Mouse (Mus musculus): ENCODE data around the gene Nfil3. TPM values are rescaled to one million over a fixed set of nuclear protein-coding genes. Genes with fewer than 3 reads are reported as not detected.

The Nfil3 gene
- total and polyA plus RNA-seq, 3 experiments = 0.35 to 0.93 TPM; not detected in 1

DNA sequence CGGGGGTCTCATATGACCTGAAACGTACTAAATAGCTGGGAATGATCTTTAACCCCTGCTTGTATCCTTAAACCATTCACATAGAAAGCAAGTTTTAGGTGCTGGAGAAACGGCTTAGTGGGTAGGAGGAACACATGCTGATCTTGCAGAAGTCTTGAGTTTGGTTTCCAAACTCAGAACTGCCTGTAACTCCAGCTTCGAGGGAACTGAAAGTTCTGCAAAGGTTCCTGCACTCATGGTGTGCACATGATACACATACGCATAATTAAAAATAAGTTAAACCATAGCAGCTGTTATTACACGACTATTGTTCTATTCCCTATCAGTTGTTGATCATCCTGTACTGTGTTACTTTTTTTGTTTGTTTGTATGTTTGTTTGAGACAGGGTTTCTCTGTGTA lies 18.5 kb downstream of the Nfil3 start:
- no peaks in the 10 kb centered on the region for H3K4me1 ChIP-seq (ENCODE audit: control insufficient read depth in 1 of 2, insufficient read depth in 2 of 2, low read length in 2 of 2)
- H3K27me3 ChIP-seq (ENCODE audit: control insufficient read depth in 1 of 2, insufficient read depth in 2 of 2, low read length in 2 of 2) = no peaks in the 10 kb centered on the region
- H3K79me2 ChIP-seq (ENCODE audit: control insufficient read depth, insufficient read depth, low read length, poor library complexity) = no peaks in the 10 kb centered on the region
- H3K27ac ChIP-seq (ENCODE audit: control insufficient read depth, low read depth, low read length) = no peak overlapping the region
- H3K4me3 ChIP-seq (ENCODE audit: control insufficient read depth in 1 of 2, insufficient read depth in 1 of 2, low read depth in 2 of 2, low read length in 2 of 2) = no peak overlapping the region
- no peaks in the 10 kb centered on the region for H3K36me3 ChIP-seq (ENCODE audit: control insufficient read depth in 1 of 2, insufficient read depth in 2 of 2, low read length in 2 of 2)
- no peak for TF ChIP-seq POLR2AphosphoS2 (IDR thresholded peaks at IDR 0.05; ENCODE audit: low read length)
- H3K9me3 ChIP-seq (replicated peaks; ENCODE audit: insufficient read depth, low read length) = no peaks in the 10 kb centered on the region
- DNase-seq (ENCODE audit: low read depth, low spot score) = no peak
- no peak overlapping the region for H3K9ac ChIP-seq (ENCODE audit: control insufficient read depth, low read depth, low read length, poor library complexity, severe bottlenecking)

DNA sequence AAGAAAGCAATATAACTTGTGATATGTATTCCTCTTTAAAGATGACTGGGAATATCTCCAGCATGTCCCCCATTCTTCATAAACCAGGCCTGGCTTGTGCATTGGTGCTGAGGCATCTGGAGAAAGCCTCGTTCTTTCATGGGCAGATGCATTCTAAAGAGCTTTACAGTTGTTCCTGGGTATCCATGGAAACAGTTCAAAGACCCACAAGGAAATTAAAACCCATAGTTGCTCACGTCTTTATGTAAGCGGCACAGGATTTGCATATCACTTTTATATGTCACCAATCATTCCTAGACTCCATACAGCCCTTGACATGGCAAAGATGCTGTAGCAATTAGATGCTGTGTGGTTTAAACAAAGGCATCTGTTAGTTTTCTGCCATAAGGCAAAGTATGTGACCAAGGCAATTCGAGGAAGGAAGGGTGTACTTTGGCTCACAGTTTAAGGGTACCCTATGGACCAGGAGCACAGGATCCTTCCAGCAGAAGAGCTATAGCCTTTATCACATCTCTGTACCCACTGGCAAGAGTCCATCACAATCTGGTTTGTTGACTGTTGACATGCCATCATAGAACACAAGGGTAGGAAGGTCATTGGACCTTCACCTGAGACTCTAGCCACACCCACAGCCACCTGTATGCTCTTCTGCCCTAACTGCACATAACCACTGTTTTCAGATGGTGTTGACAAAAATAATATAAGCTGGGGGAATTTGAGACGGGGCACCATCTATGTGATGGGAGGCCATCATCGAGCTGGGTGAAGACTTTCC lies 26.9 kb downstream of the Nfil3 start:
- H3K4me1 ChIP-seq (ENCODE audit: control insufficient read depth in 1 of 2, insufficient read depth in 2 of 2, low read length in 2 of 2) = no peaks in the 10 kb centered on the region
- H3K27me3 ChIP-seq (ENCODE audit: control insufficient read depth in 1 of 2, insufficient read depth in 2 of 2, low read length in 2 of 2) = no peaks in the 10 kb centered on the region
- H3K9me3 ChIP-seq (replicated peaks; ENCODE audit: insufficient read depth, low read length) = no peaks in the 10 kb centered on the region
- TF ChIP-seq ZKSCAN1 (IDR thresholded peaks at IDR 0.05; ENCODE audit: low read depth, low read length) (no peak), RCOR1 (IDR thresholded peaks at IDR 0.05; ENCODE audit: low read depth, low read length) (no peak), HCFC1 (IDR thresholded peaks at IDR 0.05; ENCODE audit: low read depth, low read length) (no peak), ZC3H11A (IDR thresholded peaks at IDR 0.05; ENCODE audit: low read depth, low read length) (no peak), MXI1 (IDR thresholded peaks at IDR 0.05; ENCODE audit: low read depth, low read length) (no peak), POLR2A (IDR thresholded peaks at IDR 0.05; ENCODE audit: control insufficient read depth in 1 of 2, insufficient read depth in 1 of 2, low read depth in 1 of 2, low read length in 2 of 2, poor library complexity in 1 of 2) (no peak), GATA1 (IDR thresholded peaks at IDR 0.05; ENCODE audit: low read depth, low read length) (no peak), E2F4 (IDR thresholded peaks at IDR 0.05; ENCODE audit: borderline replicate concordance, low read depth, low read length) (no peak), POLR2AphosphoS5 (IDR thresholded peaks at IDR 0.05; ENCODE audit: borderline replicate concordance, low read depth, low read length) (no peak), TCF12 (IDR thresholded peaks at IDR 0.05; ENCODE audit: low read depth, low read length) (no peak), USF2 (IDR thresholded peaks at IDR 0.05; ENCODE audit: borderline replicate concordance in 1 of 2, insufficient read depth in 1 of 2, low read depth in 1 of 2, low read length in 2 of 2) (no peak), GABPA (IDR thresholded peaks at IDR 0.05; ENCODE audit: low read depth, low read length) (no peak), MEF2A (IDR thresholded peaks at IDR 0.05; ENCODE audit: extremely low read depth, insufficient replicate concordance, low read depth, low read length, poor library complexity, severe bottlenecking) (no peak), MAX (IDR thresholded peaks at IDR 0.05; ENCODE audit: low read length) (no peak), UBTF (IDR thresholded peaks at IDR 0.05; ENCODE audit: borderline replicate concordance, insufficient read depth, low read depth, low read length) (no peak), CHD1 (IDR thresholded peaks at IDR 0.05; ENCODE audit: low read depth, low read length) (no peak), TAL1 (IDR thresholded peaks at IDR 0.05; ENCODE audit: low read length) (no peak), ZMIZ1 (IDR thresholded peaks at IDR 0.05; ENCODE audit: low read depth, low read length) (no peak), JUND (IDR thresholded peaks at IDR 0.05; ENCODE audit: low read depth, low read length) (no peak)
- no peak overlapping the region for H3K27ac ChIP-seq (ENCODE audit: control insufficient read depth, low read depth, low read length)
- H3K79me2 ChIP-seq (ENCODE audit: control insufficient read depth, insufficient read depth, low read length, poor library complexity) = no peaks in the 10 kb centered on the region
- no peak for DNase-seq (ENCODE audit: low read depth, low spot score)
- H3K36me3 ChIP-seq (ENCODE audit: control insufficient read depth in 1 of 2, insufficient read depth in 2 of 2, low read length in 2 of 2) = no peaks in the 10 kb centered on the region
- no peak overlapping the region for H3K9ac ChIP-seq (ENCODE audit: control insufficient read depth, low read depth, low read length, poor library complexity, severe bottlenecking)
- H3K4me3 ChIP-seq (ENCODE audit: control insufficient read depth in 1 of 2, insufficient read depth in 1 of 2, low read depth in 2 of 2, low read length in 2 of 2) = no peak overlapping the region
